Mouse (Mus musculus) bone marrow macrophage, adult 2 months (primary cell): ENCODE results near the gene Zfp202.

Experiments used
- CTCF ChIP-seq: IDR thresholded peaks from 2 replicates; pipeline ENCODE4 v1.5.1; 2012; ENCODE audit warnings: low read depth, mild to moderate bottlenecking, low read length, moderate library complexity
- POLR2A ChIP-seq: IDR thresholded peaks from 2 replicates; pipeline ENCODE4 v1.6.1; 2012; ENCODE audit warnings: mild to moderate bottlenecking, low read depth, low read length, borderline replicate concordance

DNA sequence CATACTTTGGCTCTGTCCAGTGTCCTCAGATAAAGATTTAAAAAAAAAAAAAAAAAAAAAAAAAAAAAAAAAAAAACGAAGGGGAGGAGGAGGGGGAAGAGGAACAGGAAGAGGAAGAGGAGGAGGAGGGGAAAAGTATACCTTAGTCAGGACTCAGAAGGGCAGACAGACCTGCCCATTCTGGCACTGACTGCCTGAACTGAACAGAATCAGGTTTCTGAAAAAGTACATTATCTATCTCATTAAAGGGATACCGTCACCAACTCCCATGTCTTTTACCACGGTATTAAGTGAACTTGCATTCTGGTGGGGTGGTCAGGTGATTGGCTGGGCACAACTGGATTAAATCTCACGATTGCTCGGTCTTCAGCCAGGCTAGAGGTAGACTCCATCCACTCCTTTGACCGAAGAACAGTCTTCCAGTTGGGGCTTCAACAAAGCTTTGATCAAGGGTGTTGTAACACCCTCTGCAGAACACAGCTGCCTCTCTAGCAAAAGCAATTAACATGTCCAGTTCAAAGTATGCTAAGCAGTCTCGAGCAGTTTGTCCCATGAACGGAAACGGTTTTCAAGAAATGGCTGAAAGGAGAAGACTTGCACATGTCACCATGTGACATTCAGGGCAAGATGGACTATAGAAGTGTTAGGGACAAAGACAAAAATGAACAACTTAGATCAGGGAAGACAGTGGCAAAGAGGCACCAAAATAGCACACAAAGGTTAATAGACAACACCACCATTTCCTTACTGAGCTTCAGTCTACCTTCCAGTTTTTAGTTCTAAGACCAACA is 835 bp upstream of the Zfp202 start:
- TF ChIP-seq POLR2A (no peak), CTCF (no peak)
